Mouse (Mus musculus): ENCODE data around the gene Cyp1a1.

Gene Cyp1a1

GRCm38 (mm10) chr9:57748831-57749230 lies 61.1 kb downstream of the Cyp1a1 start:
- in situ Hi-C loops (cut with MboI, MseI) = no loop called here

GRCm38 (mm10) chr9:57750901-57751300 lies 63.2 kb downstream of the Cyp1a1 start:
- in situ Hi-C loops (cut with MboI, MseI) = loop anchor here in 1 of 2 experiments (5.0 kb wide), 1 partner anchor 89 kb away; no protein-coding TSS in a partner anchor
